Mouse (Mus musculus): ENCODE measurements at regions not wholly inside any gene's neighbourhood (a gene's known extent, or its start where the extent isn't known, plus 50 kb on each side); places are given as distances from the start of the nearest gene placed in this dataset.

GRCm38 (mm10) chr1:83832946-83833345 lies 424.9 kb upstream of the Sphkap start:
- no peak for DNase-seq (ENCODE audit: low read depth)

GRCm38 (mm10) chr1:83831900-83832535 lies 424.0 kb upstream of the Sphkap start:
- DNase-seq (ENCODE audit: low read depth): no peak

DNA sequence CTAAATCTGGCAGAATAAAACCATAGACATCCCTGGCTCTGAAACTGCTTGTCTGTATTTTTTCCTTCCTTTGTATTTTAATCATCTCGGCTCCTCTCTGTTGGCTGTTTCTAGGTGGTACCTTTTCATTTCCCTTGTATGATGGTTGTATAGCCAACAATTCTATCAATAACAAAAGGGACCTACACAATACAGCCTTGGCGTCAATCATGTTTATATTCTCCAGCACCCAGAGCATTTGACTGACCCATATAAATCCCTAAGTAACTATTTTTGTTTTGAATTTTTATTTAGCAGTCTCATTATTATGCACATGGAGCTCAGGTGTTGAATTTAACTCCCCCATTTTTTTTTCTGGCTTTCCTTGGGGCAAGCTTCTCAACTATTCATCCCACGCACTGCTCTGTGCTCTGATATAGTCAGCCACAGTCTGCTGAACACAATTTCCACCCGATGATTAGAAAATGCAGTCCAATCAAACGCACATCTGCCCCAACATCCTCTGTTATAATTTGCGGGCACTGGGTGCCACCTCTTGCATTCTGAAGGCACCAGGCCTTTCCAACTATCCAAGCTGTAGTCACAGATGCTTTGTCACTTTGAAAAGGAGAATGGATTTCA lies 422.1 kb upstream of the Sphkap start:
- DNase-seq (ENCODE audit: low read depth): no peak

- peak; percentile 4 for DNase-seq (ENCODE audit: low read depth)
These were observed 403.2 kb upstream of the Sphkap start for GRCm38 (mm10) chr1:83811162-83811561.

- DNase-seq (ENCODE audit: low read depth): no peak
These were observed 400.4 kb upstream of the Sphkap start for GRCm38 (mm10) chr1:83808432-83808831.

GRCm38 (mm10) chr1:83803345-83804041 lies 395.5 kb upstream of the Sphkap start:
- no peak for DNase-seq (ENCODE audit: low read depth)

GRCm38 (mm10) chr1:83801759-83802158 lies 393.8 kb upstream of the Sphkap start:
- DNase-seq (ENCODE audit: low read depth): no peak

GRCm38 (mm10) chr1:83796961-83797891 lies 389.2 kb upstream of the Sphkap start:
- no peak for DNase-seq (ENCODE audit: low read depth)

- no peak for DNase-seq (ENCODE audit: low read depth)
These were observed 369.2 kb upstream of the Sphkap start for GRCm38 (mm10) chr1:83777151-83777550.

DNA sequence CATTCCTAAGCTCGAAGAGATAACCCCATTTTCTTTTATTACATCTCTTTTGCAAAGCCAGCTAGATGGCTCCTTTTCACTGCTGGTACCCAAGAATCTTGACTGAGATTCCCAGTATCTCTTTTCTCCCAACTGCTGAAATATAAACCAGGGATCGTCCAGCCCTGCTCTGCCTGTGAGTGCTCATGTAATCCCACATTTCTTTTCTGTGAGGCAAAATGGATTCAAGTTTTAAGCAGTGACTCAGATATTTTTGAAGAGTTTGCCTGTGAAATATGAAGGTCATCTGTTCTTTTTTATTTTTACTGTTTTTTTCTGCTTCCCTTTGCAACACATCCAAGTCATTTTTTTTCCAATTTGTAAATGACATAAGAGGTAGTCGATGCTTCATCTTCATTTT lies 363.2 kb upstream of the Sphkap start:
- DNase-seq (ENCODE audit: low read depth): no peak

GRCm38 (mm10) chr1:83761499-83761898 lies 353.5 kb upstream of the Sphkap start:
- no peak for DNase-seq (ENCODE audit: low read depth)

DNA sequence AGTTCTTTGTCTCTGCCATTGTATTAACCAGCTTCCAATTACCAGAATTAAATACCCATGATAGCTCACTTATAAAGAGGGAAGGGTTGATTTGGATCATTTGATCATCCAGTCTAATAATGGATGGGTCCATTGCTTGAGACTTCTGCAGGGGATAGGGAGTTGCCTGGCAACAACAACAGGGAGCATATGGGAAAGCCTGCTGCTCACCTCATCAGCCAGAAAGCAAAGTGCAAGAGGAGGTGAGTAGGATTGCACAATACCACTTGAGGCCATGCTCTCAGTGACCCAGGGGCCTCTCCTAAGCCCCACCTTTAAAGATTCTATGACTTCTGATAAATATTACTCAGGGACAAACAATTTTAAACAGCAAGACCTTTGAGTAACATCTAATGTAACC lies 348.9 kb upstream of the Sphkap start:
- no peak for DNase-seq (ENCODE audit: low read depth)

DNA sequence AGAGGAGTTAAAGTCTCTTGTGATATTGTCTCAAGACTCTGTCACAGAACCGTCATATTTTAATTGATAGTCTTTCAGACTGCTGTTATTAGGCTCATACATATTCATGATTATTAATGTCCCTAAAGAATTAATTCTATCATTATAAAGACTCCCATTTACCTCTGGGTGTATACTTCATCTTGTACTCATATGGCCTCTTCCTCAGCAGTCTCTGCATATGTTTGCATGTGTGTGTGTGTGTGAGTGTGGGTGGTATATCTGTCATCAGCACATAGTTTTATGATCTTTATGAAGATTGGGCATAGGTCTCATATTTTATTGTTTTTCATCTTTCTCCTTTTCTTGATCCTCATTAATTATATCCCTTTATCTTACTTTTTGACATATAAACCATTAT lies 347.3 kb upstream of the Sphkap start:
- no peak for DNase-seq (ENCODE audit: low read depth)

DNA sequence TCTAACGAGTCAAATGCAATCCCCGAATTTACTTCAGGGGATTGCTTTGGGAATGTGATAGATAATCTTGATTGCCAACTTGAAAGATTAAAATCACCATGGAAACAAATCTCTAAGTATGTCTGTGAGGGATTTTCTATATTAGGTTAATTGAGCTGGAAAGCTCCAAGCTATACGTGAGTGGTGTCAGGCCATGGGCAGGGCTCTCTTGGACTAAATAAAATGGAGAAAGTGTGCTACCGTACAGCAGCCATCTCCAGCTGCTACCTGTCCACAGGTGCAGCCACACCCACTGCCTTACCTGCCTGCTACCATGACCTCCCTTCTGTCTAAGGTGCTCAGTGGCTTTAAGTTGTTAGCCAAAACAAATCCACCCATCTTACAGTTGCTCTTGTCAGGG lies 345.0 kb upstream of the Sphkap start:
- DNase-seq (ENCODE audit: low read depth): no peak

GRCm38 (mm10) chr1:83748974-83749373 lies 341.0 kb upstream of the Sphkap start:
- no peak for DNase-seq (ENCODE audit: low read depth)

DNA sequence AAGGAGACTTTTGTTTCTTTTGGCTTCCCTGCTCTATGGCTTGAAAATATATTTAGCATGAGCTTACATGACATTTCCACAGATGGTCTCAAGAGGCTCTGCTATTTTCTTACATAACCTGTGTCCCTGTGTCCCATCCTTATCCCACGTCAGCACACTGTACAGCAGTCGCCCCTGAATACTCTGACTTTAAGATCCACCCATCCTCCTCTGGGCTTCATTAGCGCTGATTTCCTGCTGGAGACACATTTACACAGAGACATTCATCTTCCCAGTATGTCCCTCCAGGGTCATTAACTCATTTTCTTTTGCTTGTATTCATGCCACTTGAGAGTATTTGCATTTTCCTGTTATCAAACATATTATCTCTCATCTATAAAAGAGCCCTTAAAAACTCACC lies 340.1 kb upstream of the Sphkap start:
- DNase-seq (ENCODE audit: low read depth): no peak

GRCm38 (mm10) chr1:83747412-83747811 lies 339.4 kb upstream of the Sphkap start:
- DNase-seq (ENCODE audit: low read depth): no peak

GRCm38 (mm10) chr1:83746036-83746435 lies 338.0 kb upstream of the Sphkap start:
- DNase-seq (ENCODE audit: low read depth): no peak

GRCm38 (mm10) chr1:83736428-83737117 lies 328.6 kb upstream of the Sphkap start:
- DNase-seq (ENCODE audit: low read depth): no peak

GRCm38 (mm10) chr1:83731682-83732081 lies 323.7 kb upstream of the Sphkap start:
- no peak for DNase-seq (ENCODE audit: low read depth)

- no peak for DNase-seq (ENCODE audit: low read depth)
These were observed 320.8 kb upstream of the Sphkap start for GRCm38 (mm10) chr1:83728810-83729209.

DNA sequence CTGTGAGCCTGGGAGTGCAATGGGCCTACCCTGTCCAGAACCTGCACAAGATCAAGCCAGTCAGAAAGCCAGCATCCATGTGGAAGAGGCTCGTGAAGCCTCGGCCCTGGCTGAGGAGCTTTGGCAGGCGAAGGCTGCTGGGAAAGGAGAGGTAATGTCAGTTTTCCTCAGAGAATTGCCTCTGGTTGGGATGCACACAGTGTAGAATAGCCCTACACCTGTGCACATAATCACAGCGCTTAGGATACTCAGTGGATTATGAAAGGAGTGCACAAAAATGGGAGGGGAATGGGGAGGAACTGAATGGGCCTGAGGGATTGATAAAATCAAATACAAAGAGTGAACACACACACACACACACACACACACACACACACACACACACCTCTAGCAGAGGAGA lies 319.9 kb upstream of the Sphkap start:
- no peak for DNase-seq (ENCODE audit: low read depth)

All from induced T-regulatory cell, adult 2 months (primary cell).